Mouse (Mus musculus): ENCODE results near the gene Insyn1.

DNA sequence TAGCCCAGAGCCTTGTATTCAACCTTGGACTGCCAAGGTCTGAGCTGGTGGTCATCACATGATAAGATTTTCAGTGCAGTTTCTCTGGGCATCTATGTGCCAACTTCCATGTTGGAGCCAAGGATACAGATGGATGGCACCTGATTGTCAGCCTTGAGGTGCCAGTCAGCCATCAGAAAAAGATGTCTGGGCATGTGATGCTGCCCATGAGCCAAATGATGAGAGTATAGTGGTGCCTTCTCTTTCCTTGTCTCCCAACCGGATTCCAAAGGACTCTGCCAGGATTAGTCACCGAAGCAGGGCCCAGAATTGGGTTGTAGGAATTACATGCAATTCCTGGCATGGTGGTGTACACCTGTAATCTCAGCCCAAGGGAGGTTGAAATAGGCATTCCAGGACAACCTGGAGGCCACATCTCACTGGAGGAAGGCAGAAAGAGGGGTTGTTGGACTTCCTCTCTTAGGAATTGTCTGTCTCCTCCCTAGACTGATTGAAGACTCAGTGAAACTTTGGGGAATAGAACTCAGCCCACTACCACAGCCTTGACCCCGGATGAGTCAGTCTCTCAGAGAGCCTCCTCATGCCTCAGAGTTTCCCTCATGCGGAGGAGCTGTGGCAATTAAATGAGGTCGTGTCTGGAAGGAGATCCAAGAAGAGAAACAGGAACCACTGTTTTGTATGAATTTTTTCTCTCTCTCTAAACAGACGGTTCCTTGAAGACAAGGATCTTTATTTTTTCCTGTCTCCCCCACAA is 46.9 kb upstream of the Insyn1 start:
- TF ChIP-seq EP300 (IDR thresholded peaks at IDR 0.05; ENCODE audit: insufficient read depth, low read depth, low read length), result no peak
- no peak for TF ChIP-seq POLR2A (IDR thresholded peaks at IDR 0.05; ENCODE audit: insufficient read depth, low read depth, low read length)
- TF ChIP-seq CTCF (IDR thresholded peaks at IDR 0.05), result no peak
